Mouse (Mus musculus) Muller cell, postnatal 12 days (primary cell): ENCODE measurements around the gene Grn.

Source experiments
- DNase-seq: peaks from one replicate; pipeline ENCODE4 v3.0.0-alpha.2; 2015; ENCODE audit errors: inconsistent ontology term

The Grn gene

DNA sequence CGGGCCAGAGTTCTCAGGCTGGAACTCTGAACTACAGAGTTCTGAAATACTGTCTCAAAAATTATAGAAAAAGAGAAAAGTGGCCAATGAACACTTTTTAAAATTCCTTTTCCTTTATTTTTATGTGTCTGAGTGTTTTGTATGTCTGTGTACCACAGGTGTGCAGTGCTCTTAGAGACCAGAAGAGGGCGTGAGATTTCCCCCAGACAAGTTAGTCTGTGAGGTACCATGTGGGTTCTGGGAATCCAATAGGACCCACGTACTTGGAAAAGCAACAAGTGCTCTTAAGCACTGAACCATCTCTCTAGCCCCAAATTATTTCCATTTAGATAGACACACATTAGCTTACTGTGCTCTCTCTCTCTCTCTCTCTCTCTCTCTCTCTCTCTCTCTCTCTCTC, 11.3 kb downstream of the Grn start:
- no peak for DNase-seq

DNA sequence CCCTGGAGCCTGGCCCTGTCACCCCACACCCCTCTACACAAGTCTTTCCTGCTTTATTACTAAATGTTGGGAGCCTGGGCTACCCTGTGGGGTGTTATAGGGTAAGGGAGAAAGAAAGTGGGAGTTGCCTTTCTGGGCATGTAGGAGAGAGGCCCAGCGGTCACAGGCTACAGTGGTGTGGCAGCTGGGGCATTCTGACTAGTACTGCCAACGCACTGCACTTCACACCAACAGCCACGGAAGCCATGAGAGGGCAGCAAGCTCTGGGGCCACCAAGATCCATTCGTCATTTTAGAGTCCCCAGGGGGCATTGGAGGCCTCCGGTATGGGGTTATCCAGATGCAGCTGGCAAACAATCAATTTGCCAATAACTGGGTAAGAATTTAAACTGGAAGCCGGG, 12.0 kb downstream of the Grn start:
- no peak for DNase-seq

- DNase-seq, result no peak
Observed at GRCm38 (mm10) chr11:102443740-102444139, 13.6 kb downstream of the Grn start.

GRCm38 (mm10) chr11:102444321-102444720, 14.2 kb downstream of the Grn start:
- no peak for DNase-seq

GRCm38 (mm10) chr11:102444781-102445180, 14.7 kb downstream of the Grn start:
- DNase-seq, result no peak

DNA sequence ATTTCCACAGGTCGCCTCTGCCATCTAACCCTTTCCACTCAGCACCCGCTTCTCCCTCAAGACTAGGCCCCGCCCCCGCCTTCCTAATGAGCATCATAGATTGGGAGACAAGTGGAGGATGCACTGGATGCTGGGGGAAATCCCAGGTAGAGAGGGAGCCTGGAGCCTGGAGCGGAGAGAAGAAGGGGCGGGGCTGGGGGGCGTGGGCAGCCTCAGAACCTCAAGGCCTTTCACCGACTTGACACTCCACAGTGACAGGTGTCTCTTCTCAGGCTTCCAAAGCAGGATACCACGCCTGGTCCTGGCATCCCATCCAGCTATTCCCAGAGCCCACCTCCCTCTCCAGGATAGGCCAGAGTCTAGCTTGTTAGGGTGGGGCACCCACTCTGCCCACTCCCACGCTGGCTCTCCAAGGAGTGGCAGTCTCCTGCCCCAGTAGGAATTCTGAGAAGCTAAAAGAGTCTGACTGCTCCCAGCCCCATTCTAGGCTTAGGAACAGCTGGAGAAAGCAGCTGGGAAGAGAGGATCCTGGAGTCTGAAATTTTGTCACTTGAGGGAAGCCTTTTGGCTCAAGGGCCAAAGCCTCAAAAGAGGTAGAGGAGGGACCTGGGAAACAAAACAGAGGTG, 15.3 kb downstream of the Grn start:
- peak; percentile 55 for DNase-seq

DNA sequence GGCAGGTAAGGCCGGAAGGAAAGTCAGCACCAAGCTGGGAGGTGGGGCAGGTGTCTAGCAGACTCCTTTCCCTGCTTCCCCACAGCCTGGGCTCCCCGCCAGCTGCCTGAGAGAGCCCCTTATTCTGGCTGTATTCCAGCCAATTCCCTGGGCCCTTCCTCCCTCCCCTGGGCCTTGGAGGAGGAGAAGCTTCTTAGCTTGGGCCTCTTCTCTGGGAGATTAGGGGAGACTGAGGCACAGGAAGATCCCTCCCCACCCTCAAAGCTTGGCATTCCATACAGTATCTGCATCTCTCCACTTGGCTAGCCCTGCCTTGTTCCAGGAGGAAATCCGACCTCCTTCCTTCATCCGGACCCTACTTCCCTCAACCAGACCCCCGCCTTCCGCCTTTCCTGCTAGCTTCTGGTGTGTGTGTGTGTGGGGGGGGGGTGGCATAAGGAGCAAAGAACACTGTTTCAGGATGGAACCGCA, 15.8 kb downstream of the Grn start:
- peak; percentile 60 for DNase-seq

- peak; percentile 55 for DNase-seq
Observed at GRCm38 (mm10) chr11:102446581-102447461, 16.7 kb downstream of the Grn start.

- peak; percentile 80 for DNase-seq
Observed at GRCm38 (mm10) chr11:102447497-102447896, 17.4 kb downstream of the Grn start, which contains the start of gene Fam171a2. TSS of gene Fam171a2 (minus strand) at chr11:102447682.

- no peak for DNase-seq
Observed at GRCm38 (mm10) chr11:102448327-102448726, 18.2 kb downstream of the Grn start.

DNA sequence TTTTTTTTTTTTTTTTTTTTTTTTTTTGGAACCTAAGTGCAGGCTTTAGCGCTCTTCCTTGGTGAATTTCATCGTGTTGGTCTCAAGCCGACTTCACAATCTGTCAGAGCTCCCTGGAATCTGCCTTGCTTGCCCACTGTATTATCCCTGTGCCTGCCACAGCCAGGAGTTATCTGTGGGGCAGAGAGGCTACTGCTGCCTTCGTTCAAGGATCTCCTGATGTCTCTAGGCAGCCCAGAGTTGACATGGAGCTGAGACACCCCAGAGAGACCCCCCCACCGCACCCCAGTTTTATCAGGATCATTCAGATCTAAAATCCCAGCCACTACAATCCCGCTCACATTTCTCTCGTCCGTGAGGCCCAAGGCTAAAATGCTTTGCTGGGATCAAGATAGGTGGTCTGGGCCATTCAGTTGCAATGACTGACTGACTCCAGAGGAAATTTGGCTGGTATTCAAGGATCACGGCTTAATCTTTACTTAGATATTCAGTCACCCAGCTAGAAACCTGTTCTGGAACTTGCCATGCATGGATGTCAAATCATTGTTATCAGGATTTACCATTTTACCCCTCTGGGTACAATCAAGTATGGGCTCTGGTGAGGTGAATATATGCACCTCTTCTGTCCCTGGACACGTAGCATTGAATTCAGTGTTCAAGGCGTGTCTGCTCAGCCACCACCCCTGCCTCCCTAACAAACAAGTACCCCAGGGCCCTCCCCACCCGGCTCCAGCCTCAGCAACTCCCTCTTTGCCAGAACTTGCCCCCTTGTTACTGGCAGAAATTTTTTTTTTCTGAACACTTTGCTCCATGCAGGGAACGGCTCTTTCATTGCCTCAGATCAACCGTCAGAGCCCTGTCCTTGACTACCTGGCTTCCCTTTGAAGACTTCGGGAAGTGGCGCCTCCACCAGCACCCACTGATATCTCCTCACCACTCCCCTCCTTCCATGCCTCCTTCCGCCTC, 19.2 kb downstream of the Grn start:
- DNase-seq, result no peak

DNA sequence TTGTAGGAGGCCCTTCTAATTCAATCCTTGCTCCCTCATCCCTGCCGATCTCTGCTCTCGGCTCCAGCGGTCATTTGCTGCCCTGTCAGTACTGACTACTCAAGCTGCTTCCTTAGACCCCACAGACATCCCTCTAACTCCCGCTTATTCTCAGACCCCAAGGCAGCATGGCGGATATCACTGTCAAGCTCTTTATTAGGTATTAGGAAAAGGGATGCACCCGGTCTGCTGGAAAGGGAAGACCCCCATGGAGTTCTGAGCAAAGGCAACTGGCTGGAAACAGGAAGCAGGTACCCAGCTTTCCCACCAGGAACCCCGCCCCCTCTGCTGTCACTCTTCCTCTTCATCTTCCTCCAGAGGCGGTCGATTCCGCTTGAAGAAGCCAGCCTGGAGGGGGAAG, 23.0 kb downstream of the Grn start:
- DNase-seq, result no peak

- DNase-seq, result peak; percentile 94
Observed at GRCm38 (mm10) chr11:102455740-102456396, 25.8 kb downstream of the Grn start.

GRCm38 (mm10) chr11:102460541-102460940, 30.4 kb downstream of the Grn start:
- no peak for DNase-seq

- no peak for DNase-seq
Observed at GRCm38 (mm10) chr11:102461764-102462163, 31.6 kb downstream of the Grn start.

GRCm38 (mm10) chr11:102464901-102465300, 34.8 kb downstream of the Grn start:
- DNase-seq, result no peak

- peak; percentile 93 for DNase-seq
Observed at GRCm38 (mm10) chr11:102465713-102466436, 35.8 kb downstream of the Grn start.

- peak; percentile 100 for DNase-seq
Observed at GRCm38 (mm10) chr11:102467041-102467631, 37.0 kb downstream of the Grn start.

DNA sequence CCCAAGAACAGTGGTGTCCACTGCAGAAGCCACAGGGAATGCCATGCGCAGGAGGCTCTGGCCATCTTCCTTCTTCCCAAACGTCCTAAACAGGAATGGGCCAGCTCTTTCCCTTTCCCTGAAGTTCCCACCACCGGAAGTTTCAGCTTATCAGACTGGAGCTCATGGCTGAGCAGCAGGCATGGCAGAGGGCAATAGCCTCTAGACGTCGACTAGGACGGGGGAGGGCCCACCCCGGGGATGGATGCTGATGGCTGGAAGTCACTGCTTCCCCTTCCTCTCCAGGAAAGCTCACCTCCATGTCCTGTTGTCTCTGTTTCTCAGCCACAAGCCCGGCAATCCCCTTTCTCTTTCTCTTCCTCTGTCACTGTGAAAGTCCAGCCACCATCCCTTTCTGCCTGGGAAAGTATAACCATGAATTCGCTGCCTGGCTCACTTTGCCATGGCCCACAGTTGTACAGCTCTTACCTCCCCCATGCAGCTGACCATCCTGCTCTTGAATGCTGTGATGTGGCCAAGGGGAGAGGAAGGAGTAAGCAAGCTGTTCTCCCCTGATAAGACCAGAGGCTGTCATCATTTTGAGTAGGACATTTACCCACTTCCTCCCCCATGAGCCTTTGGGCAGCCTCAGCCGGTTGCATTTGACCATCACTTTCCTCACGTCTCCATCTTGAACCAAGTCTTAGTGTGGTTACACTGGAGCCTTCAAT, 39.7 kb downstream of the Grn start, which contains the start of gene Itga2b:
Itga2b (minus strand) TSS at position 475 of the 710 bp plus-strand sequence.
- no peak for DNase-seq
